Mouse (Mus musculus): ENCODE results near the gene Ccdc65.

Gene Ccdc65

DNA sequence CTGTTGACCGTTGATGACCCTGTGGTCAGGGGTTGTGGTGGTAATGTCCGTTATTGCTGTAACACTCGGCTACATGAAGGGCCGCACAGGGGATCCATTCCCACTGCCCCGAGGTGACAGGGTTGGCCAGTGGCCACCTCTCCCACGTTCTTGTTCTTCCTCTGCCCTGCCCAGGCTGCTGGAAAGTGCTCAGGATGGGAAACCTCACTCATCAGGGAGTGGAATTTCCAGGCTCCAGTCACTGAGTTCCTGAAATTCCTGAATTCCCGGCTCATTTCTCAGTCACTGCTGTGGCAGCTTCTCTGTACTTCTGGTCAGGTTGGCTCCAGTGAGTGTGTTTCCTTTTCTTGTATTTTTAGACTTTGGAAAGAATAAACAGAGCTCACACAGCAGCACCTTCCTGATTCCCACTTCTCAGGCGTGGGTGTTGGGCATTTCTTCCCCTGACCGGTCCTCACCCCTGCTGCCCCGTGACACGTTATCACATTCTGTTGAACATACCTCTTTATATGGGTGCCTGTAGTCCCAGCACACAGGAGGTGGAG lies 15.8 kb upstream of the Ccdc65 start:
- no peak for DNase-seq (ENCODE audit: low read depth)

DNA sequence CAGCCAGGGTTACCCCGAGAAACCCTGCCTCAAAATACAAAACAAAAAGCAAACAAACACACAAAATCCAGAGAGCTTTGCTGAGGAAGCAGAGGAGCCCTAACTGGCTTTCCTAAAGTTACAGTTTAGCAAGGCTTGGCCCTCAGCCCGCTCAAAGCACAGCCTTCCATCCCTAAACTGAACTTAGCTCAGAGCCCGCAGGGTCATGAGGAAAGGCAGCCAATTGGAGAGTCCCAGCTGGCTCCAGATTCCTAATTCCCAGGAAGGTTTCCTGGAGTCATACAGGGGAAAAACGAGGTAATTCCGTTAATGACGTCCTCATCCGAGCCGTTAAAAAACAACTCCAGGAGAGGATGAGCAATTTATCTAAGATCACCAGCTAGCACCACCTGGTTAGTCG lies 12.3 kb upstream of the Ccdc65 start:
- DNase-seq (ENCODE audit: low read depth): no peak

DNA sequence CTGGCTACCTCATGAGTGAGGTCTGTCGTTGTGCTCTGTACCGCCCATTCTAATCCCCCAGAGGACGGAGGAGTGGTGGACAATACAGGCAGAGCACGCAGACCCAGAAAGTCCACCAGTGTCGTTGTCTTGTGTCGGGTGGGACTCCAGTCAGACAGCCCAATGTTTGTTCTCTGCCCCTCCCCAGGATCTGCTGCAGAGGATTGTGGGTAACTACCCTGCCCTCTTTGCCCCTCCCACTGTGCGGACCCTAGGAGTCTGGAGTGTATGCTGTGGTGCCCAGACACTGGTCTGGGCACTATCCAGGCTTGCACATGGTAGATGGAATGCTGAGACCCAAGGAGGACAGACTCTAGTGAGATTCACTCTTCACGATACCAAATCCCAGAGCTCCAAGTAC lies 11.8 kb upstream of the Ccdc65 start:
- no peak for DNase-seq (ENCODE audit: low read depth)

DNA sequence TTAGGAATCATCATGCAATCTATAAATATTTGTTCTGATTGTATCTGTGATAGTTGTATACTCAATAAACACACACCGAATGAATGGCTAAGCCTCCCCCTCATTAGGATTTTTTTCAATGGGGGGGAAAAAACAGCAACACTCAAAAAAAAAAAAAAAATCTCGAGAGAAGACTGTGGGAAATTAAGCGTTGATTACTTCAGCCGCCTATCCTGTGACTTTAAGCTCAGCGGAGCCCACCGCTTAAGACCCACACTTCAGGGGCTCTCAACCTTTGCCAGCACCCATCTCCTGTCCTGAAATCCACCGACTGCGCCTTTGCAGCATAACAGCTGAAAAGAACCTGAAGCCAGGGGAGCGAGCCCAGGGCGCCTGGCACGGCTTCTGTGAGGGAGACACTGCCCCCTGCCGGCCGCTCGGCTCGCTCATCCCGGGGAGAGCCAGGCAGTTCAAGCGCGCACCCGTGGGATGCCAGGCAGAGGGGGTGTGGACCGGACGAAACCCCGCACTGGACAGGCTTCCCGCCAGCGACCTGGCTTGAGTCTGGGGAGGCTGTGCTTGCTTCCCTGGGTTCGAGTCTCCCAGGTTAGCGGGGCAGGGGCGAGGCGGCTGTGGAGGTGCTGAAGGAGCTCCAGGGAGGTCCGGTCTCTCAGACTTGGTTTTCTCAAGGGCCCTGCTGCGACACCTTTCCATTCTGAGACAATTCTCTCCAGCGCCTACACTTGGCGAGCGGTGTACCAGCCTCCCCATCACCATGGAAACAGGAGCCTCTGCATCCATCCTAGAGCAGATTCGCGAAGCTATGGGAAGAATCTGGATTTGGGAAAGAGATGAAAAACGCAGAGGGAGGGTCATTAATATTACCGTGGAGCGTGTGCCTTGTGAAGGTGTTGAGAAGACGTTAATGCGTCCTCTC lies 8.6 kb upstream of the Ccdc65 start:
- peak; percentile 58 for DNase-seq (ENCODE audit: low read depth)

DNA sequence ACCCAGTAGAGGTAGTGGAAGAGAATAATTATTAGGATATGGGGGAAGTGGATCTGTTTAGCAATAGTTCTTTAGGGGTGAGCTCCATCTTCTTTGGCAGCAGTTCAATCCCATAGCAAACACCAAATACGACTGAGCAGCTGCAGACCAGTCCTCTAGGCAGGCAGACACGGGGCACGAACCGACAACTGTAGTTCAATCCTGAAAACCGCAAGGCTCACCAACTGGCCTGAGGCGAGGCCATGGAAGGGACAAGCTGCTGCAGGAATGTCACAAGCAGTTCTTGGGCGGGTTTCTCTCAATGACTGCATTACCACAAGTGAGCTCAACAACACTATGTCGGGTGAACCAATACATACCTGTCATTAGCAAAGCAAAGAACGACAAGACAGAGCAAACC lies 3.7 kb upstream of the Ccdc65 start:
- no peak for DNase-seq (ENCODE audit: low read depth)

DNA sequence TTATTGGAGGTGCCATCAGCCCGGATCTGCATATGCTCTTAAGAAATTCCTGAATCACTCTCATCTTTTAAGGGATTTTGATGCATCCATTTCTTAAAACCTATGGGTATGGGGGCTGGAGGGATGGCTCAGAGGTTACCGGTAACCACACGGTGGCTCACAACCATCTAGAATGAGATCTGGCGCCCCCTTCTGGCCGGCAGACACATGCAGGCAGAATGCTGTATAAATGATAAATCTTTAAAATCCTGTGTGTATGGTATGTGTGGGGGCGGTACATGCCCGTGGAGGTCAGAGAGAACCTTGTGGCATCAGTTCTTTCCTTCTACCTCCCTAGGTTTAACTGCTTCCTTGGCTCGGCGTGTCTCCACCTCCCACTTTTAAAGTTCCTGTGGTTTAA lies 2.4 kb downstream of the Ccdc65 start:
- peak; percentile 50 for DNase-seq (ENCODE audit: low read depth)

DNA sequence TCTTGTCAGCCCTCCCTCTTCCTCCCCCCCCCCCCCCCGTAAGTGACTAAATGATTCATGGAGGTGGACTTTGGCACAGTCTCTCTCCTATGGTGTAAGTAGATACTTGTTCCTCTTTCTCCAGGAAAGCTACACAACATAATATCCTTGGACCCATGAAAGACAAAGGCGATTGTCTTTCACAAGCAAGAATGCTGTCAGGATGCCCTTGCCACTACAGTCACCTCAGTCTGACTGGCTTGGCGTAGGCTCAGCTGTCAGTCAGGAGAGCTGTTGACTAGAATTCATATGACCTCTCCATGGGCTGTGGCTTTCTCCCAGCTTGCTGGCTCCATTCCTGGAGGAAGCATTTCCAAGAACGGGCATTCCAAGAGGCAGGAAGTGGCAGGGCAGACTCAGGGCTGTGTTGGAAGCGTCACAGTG lies 6.2 kb downstream of the Ccdc65 start:
- no peak for DNase-seq (ENCODE audit: low read depth)

DNA sequence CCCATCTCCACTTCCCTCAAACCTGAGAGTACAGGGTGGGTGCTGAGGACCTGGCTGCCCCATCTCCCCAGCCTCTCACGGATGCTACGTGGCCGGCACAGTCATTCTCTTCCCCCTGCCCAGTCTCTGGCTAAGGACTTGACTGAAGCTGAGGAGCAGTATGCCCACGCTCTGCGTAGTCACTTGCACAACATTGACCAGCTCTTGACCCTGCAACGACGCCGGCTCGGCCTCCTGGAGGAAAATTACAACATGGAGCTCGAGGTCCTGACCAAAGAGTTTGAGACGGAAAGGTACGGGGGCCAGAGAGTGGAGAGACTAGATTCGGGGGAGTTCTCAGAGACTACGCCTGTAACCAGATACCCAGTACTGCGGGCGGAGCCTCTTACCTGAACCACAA lies 9.3 kb downstream of the Ccdc65 start:
- no peak for DNase-seq (ENCODE audit: low read depth)

DNA sequence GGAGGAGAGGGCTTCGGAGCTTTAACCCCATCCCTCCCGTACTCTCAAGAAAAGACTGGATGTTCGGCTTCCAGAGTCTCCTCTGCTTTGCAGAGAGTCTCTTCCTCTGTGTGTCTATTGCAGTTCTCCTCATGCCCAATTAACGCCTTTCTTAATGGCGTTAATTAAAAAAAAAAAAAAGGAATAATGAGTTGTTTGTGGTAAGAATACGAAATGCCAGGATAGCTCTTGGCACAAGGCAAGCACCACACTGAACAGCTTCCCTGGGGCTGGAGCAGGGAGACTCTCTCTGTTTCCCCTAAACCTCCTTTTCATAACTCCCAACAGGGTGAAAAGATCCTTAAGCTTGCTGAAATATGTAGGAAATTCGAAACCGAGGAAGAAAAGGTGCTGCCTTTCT lies 14.2 kb downstream of the Ccdc65 start:
- DNase-seq (ENCODE audit: low read depth): no peak

DNA sequence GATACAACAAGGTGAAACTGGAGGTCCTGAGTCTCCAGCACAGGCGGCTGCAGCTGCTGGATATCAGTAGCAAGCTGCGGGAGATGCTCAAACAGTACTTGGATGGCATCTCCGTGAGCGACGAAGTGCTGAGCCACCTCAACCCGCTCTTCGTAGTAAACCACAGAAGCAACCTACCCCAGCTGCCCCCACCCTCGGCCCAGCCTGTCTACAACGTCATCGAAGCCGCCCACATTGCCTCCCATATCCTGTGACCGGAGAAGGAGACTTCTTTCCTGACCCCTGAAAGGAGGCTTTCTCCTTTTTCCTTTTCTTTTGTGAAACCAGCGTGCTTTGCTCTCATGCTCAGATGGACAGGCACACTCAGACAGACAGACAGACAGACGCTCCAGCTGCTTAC lies 14.8 kb downstream of the Ccdc65 start:
- no peak for DNase-seq (ENCODE audit: low read depth)

DNA sequence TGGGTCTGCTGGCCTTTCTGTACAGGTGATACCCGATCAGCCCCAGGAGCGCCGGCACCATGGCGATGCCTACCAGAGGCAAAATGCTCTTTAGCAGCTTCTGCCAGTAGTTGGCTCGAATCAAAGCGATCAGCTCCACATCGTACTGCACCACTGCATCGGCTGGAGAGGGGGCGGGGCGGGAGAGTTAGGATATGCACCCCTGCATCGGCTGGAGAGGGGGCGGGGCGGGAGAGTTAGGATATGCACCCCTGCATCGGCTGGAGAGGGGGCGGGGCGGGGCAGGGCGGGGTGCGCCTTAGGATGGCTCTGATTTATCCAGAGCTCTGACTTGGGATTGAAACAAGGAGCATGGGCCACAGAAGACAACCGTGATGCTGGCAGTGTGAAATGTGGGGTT lies 16.4 kb downstream of the Ccdc65 start:
- DNase-seq (ENCODE audit: low read depth): no peak

DNA sequence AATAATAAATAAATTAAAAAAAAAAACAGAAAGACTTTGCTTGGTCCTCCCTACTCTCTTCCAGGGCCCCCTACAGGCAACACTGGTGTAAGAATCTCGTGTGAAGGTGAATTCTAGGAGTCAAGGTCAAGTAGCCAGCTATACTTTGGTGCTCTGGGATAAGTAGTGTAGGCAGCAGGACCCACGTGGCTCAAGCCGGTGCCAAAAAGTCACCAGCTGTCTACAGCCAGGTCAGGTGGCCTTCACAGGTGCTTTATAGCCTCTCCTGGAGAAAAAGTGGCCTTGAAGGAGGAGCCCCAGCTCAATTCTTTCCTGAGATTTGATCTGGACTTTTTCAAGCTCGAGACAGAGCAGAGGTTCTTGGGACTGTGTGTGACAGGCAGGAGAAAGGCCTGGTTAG lies 18.1 kb downstream of the Ccdc65 start:
- no peak for DNase-seq (ENCODE audit: low read depth)

DNA sequence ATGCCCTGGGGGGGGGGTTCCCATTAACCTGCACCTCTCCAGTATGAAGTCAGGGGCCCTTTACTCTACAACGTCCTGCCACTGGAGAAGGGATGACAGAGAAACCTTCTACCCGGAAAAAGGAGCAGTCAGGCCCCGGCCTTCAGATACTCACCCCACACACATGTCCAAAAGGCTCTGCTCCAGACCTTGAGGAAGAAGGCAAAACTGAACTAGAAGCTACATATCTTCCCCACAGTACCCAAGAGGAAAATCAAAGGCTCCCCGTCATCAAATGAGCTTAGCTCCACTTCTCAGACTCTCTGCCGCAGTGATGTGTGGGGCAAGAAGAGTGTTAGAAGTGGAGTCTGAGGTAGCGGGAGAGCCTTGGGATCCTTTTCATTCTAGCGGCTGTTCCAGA lies 18.7 kb downstream of the Ccdc65 start:
- DNase-seq (ENCODE audit: low read depth): no peak

DNA sequence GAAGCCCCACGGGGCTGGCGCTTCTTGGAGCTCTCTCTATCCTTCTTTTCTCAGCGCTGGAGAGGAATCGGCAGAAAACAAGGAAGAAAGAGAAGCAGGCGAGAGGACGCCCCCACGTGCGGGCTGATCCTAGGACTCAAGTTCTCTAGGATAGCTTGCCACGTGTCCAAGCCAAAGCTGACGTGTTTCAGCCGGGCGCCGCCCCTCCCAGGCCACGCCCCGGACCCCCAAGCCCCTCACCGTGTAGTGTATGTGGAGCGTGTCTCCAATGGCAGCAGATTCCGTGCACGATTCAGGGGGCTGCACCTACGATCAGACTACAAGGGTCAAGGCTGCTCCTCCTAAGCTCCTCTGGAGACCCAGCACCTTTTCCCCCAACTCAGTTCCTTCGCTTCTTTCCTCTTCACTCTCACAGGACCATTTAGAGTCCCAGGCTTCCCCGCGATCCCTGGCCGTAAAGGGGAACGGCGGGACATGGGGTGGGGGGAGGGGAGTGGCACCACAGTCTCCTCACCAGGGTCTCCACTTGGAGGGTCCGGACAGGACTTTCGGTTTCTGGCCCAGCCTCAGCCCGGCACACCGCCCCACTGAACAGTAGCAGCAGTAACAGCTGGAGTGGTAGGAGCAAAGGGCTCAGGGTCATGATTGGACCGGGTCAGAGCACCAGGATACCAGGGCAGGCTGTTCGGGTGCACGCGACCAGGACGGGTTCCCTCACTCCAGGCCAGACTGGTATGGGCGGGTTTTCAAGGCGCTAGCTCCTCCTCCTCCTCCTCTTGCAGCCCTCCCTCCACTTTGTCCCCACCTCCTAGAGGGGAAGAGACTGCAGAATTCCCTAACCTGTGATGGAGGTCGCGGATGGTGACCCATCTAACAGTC lies 19.7 kb downstream of the Ccdc65 start, which contains the start of gene Fkbp11:
Fkbp11 (minus strand) TSS at position 756 of the 879 bp plus-strand sequence.
- peak; percentile 43 for DNase-seq (ENCODE audit: low read depth)

DNA sequence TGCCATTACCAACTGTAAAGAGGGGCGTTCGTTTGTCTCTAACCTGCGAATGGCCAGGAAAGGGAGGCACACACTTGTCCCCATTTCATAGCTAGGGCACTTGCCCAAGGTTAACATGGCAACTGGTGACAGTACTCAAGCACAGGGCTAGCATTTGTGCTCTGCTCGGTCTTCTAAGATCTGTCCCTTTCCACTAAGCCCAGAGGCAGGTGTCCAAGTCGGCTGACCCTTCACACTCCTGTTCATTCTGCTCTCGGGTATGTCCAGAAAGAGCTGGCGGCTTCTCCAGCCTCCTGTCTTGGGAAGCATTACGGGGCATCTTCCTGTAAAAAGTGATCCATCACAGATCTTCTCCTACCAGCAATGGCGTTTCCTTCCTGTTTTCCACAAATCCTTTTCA lies 20.4 kb downstream of the Ccdc65 start:
- DNase-seq (ENCODE audit: low read depth): no peak

DNA sequence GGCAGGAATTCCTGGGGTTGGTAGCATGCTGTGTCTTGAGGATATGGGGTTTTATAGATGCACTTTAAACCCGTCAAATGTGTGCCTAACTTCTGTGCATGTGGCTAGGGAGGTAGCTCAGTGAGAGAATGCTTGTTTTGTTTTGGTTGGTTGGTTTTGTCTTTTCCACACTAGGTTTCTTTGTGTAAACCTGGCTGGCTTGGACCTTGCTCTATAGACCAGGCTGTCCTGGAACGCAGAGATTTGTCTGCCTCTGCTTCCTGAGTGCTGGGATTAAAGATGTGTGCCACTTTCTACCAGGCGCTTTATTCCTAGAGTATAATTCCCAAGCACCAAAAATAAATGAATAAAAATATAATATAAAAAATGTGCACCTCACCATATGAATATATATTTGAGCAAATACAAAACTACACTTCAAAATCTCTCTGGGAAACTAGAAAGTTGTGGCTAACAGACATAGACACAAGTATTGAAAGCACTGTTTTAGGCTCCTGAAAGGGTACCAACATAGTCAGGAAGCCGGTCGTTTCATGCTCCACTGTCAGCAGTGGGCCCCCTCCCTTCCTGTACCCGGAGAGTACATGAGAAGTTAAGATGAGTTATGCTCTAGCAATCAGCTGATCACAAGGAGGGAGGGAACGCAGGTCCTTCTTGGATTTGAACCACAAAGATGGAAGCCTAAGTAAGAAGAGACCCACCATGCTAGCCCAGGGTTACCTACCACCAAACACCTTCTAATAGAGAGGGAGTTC lies 22.0 kb downstream of the Ccdc65 start:
- DNase-seq (ENCODE audit: low read depth): no peak

DNA sequence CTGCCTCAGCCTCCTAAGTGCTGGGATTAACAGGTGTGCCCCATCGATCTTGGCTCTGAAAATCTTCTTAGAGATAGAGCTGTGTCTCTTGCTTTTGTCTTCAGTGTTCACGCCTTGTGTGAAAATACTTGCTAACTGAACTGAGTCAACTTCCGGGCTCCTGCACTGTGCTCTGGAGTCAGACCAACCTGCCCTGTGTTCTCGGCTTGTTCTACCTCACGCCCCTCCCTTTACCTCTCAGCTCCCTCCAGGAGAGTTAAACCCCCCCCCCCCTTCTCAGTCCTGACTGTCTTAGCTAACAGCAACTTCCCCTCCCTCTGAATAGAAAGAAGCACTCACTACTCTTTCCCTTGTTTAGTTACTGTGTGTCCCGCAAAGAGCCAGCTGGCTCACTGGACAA lies 22.8 kb downstream of the Ccdc65 start:
- DNase-seq (ENCODE audit: low read depth): no peak

DNA sequence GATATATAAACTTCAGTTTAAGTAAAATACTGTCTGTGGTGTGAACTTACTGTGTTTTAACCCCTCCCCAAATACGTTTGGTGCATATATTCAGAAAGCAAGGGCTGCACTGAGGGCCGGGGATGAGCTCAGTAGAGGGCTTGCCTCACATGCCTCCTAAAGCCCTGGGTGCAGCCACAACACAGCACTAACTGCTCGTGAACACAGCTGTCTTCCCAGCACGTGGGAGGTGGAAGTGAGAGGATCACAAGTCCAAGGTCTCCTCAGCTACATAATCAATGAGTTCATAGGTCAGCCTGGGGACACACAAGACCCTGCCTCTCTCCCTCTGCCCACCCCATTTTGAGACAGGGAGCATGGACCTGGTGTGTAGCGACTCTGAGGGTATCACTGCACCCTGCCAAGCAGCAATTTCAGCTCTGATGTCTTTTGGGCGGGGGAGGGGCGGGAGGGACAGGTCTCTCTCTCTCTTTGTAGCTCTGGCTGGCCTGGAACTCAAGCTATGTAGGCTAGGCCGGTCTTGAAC lies 24.1 kb downstream of the Ccdc65 start:
- no peak for DNase-seq (ENCODE audit: low read depth)

DNA sequence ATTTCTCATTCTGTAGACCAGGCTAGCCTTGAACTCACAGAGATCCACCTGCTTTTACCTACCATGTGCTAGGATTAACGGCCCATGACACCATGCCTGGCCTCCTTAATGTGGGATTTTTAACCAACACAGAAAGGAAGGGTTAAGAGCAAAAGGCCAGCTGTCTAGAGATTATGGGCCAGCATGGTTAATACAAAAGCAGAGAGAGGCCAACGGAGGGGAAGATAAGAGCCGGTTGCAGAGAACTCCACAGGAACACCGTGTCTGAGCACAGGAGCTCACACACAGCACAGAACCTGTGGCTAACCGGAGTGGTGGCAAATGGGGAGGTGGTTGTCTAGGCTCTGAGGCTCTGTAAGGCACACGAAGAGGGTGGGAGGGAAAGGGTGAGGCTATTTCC lies 25.4 kb downstream of the Ccdc65 start:
- DNase-seq (ENCODE audit: low read depth): peak; percentile 38

DNA sequence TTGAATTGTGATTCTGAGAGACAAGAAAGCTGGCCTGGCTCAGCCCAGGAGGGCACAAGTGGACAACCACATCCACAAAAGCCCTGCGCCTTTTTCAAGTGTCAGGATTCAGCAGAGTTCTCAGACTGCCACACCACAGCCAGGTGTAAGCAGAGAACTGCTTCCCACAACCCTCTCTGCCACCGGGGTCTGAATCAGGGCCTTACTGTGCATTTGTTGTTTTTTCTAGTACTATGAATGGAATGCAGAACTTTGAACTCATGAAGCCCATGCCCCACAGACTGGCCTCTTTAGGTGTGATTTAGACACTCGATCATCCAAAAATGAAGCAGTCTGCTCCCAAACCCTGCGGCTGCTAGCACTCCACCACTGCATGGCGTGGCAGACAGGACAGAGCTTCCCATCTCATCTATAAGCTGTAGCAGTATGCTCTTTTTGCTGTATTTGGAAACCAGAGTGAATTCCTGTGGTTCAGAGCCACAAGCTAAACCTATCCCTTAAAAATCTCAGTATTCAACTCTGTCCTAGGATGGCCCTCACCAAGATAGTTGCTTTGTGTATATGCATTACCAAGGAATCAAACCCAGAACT lies 26.1 kb downstream of the Ccdc65 start:
- DNase-seq (ENCODE audit: low read depth): no peak

DNA sequence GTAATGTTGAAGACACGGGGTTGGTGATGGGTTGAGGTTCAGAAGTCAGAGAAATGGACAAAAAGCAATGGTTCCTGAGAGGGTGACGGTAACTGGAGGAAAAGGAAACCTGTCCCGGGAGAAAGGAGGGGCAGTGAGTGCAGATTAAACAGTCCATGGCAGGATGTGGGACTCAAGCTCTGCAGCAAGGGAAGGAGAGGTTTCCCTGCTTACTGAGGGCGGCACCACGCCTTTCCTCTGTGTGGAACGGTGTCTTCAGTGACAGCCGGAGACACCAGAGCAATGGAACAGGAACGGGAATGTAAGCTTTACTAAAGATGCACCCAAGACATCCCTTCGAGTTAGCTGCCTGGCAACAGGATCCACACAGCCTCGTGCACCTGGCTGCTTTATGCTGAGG lies 28.5 kb downstream of the Ccdc65 start:
- no peak for DNase-seq (ENCODE audit: low read depth)
